Mouse (Mus musculus) CH12F3 (cell line): ENCODE results near the gene Rheb.
"Not testable (repeated sequence)": the region's sequence is repeated elsewhere in the genome, so short reads cannot be mapped to it uniquely, and the experiment has no call there.

ENCODE experiments used
- in situ Hi-C: fragments of 300-500 bp; cut with MboI; formaldehyde crosslinking; loops from 2 replicates; pipeline ENCODE4 v1.14.3; 2020; ENCODE audit warnings: low sequenced_read_pairs

Rheb gene

DNA sequence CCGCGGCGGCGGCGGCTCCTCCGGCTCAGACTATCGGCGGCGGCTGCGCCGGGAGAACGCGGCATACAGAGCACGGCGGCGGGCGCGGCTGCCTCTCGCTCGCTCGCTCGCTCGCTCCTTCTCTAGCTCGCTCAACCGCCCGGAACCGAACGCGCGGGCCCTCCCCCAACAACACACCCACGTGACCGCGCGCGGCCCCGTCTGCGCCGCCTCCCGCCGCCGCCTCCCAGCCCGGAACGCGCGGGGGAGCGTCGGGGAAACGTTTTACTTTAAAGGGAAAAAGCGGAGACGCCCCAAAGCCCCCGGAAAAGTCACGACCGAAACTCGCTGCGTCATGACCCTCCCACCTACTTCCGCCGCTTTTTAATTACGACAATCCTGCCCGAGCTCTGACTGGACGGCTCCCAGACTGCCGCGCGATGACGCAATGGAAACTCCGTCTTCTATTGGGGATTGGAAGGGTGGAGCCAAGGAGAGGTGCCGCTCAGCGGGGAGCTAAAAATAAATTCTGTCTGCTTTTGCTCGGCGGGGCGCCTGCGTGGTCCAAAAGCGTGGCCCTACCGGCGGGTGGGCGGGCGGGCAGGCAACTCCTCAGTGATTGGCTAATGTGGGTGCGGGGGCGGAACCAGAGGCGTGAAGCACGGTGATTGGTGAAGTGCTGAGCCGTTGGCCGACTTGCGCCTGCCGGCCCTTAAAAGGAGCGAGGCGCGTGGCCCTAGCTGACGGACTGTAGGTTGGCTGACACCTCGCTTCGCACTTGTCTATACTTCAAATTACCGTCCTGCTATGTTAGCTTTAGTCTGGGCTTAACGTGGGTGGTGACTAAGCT lies at the start of gene Rheb:
Gene Rheb (minus strand): TSS at position 351 of the 829 bp plus-strand sequence.
- in situ Hi-C loops: no loop called here

DNA sequence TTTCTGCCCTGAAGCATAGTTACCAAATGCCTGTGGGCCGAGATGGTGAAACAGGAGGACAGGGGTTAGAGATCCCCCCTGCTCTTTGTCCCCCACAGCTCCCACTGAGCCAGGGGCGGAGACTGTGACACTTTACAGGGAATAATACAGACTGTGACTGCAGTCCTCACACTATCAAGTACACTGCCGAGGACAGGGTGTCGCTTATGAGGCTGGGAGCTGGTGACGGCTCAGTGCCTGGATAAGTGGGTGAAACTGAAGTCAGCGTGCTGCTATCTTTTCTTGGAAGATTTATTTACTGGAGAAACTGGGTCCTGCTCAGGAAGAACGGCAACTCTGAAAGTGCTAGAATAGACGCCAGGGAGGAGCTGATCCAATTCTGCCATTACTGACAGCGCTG lies 47.4 kb upstream of the Rheb start:
- in situ Hi-C loops: no loop called here

DNA sequence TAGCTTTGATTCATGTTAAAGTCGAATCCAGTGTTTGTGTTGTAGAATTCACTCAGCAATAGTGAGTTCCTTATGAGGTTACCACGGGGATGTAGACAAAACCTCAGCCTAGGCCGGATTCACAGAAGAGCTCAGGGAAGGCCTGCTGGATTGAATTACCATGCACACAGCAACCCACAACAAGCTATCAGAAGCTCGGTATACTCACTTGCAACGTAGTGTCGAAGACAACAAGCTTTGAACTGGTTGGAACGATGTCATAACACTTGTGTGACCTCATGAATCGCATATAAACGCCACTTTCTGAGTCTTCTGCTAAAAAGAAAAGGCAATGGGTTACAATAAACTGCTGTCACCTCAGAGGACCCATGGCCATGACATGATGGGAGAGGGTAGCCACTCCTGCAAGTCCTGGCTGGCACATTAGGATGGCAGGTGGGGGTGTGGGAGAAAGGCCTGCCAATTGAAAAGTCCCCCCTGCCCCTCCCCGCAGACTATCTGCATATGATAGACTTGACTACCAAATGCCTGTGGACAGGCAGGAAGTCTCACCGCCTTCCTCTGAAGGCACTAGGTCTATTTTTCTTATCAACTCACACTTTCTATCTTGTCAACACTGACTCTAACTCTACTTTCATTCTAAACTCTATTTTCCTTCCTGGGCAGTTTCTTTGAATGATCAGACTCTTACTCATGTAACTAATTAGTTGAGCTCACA lies 46.6 kb upstream of the Rheb start:
- in situ Hi-C loops: no loop called here

DNA sequence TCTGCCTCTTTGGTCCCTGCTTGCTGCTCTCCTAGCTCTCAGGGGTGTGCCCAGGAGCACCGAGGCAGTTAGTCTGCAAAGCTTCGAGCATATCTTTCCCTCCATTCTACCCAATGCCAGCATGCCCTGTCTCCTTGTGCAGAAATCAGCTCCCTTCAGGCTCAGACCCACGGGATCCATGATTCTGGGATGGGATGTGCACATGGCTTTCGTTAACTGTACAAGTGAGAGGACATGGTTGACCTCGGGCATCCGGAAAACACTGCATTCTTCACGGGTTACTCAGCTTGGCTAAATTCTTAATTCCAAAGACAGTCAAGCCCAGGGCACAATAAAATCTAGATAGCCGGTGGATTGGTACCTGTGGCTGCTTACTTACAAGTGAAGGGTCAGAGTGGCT lies 44.8 kb upstream of the Rheb start:
- in situ Hi-C loops: no loop called here

DNA sequence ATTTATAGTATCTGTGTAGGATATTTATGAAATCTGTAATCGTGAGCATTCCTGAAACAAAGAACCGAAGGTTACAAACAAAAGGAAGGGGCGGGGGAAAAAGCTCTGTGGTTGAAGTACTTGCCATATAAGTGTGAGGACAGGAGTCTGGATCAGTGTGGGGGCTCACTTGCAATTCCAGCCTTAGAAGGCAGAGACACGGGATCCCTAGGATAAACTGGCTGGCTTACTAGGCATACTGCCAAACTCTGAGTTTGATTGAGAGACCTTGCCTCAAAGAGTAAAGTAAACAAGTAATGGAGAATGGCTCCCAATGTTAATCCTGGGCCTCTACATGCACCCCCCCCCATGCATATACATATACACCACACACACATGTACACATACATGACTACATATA lies 36.3 kb upstream of the Rheb start:
- in situ Hi-C loops: no loop called here

DNA sequence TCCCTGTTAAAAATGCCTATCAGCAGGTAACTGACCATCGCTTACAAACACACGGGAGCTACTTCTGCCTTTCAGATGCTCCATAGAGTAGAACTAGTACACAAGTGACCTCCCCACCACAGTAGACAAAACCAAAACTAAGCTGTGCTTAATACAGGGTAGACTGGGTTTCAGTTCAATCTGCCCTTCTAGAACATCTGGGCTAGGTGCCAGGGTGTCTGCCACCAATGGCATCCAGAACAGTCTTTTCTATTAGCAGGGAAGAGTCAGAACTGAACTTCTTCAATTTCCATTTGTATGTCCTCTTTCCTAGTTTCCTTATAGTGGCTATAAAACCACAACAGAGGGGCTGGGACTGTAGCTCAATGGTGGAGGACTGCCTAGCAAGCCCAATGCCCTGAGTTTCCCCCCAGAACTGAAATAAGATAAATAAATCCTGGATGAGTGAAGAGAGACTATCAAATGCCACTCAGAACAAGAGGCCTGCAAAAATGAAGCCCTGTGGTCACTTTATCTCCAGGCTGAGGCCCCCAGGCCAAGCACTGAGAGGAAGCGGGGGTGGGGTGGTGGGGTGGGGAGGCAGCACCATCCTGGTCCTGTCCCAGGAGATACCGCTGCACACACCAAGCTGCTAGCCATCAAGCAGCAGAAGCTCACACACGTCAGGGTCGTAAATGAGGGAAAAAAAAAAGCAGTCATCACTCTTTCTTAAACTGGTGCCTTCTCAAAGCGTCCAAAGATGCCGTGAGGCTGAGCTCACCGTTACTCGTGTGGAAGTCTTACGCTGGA lies 35.6 kb upstream of the Rheb start:
- in situ Hi-C loops: no loop called here

DNA sequence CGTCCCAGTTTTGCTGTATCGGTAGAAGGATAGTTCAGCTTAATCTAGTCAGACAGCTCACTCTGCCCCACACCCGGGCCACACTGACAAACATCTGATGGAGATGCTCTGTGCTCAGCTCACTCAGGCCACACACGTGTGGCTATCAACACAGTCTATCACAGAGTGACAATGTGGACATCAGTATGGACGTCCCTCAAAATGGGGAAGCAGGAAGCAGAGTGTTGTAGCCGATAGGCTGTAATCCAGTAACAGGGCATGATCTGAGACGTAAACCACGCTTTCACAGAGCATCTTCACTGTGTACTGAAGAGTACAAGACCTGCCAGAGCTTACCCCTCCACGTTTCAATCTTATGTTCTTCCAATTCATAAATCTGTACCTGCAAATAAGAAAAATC lies 34.2 kb upstream of the Rheb start:
- in situ Hi-C loops: no loop called here

DNA sequence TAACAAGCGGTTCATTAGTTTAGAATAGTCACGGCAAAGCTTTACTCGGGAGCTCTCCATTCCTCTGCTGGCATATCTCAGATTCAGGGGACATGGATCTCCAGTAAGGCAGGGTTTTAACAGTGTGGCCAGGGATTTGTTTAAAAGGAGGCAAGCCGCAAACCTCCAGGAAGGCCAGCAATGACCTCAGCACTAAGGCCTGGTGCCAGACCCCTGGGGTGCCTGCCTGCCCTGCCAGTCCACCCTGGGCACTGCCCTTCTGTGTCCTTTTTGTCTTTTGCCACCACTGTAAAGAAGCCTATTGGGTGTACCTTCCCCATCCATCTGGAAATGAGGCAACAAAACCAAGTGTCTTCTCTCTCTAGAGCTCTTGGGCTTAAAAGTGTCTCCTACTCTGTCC lies 31.7 kb upstream of the Rheb start:
- in situ Hi-C loops: no loop called here

DNA sequence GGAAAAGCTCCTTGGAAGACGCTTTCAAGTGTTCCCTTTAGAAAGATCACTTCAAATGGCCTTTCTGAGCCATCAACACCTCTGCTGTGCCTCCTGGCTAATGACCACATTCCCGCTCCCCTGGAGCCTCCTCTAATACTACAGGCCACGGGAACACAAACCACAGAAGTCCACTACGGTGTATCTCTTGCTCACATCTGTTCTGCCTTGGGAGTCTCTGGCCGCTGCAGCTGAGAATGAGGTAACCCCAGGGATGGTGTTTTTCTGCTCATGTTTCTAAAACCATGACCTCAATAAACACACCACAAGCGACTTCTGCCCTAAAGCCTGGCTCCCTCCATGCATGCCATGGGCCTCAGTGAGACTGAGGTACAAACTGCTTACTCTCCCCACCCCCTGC lies 30.8 kb upstream of the Rheb start:
- in situ Hi-C loops: no loop called here

DNA sequence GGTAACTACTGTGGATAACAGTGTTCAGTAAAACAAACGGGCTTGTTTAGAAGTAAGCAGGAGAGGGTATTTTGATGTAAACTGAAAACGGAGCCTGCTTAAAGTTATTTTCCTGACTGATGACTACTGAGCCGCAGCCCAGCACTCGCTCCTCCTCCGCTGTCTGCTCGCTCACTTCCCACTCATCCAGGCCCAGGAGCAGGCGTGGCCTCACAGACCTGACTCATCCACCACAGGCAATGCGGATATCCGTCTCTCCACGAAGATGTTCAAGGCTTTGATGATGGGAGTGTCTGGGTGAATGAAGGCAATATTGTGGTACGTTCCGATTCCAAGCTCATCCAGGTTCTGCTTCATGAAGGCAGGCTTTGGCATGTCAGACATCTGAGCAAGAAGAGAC lies 28.9 kb upstream of the Rheb start:
- in situ Hi-C loops: no loop called here

DNA sequence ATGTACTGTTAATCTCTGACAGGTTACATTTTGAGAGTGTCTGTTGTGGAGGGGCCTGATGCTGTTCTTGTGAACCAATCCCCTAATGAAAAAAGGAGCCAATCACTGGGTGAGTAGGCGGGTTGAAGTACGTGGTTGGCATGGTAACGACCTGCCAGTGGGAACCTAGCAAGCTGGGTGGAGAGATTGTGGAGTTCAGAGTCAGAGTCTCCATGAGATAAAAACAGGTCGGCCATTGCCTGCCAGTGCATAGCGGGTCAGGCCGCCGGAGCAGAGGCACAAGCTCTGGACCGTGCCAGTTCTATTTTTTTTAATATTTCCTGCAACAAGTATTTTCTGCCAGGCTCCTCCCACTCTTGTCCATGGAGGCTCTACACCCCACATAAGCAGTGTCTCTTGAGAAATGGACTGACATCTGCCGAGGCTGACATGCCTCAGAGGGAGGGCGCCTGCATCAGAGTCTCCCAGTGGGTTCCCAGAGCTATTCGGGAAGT lies 27.4 kb upstream of the Rheb start:
- in situ Hi-C loops: no loop called here

DNA sequence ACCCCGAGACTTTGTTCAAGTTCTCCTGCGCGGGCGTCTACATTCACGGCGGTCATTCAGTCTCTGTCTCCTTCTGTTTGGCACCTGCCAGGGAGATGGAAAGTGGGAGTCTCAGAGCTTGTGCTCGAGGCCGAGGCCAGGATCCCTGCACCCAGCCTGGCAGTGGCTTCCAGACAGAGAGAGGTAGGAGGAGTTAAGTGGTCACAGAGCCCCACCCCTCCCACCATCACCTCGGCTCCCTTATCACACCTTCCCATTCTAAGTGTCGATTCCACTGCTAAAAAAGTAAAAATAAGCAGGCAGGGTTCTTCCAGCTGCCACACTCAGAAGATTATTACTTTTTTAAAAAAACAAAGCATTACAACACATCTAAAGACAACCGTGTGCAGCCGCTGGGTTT lies 21.4 kb upstream of the Rheb start:
- in situ Hi-C loops: no loop called here

DNA sequence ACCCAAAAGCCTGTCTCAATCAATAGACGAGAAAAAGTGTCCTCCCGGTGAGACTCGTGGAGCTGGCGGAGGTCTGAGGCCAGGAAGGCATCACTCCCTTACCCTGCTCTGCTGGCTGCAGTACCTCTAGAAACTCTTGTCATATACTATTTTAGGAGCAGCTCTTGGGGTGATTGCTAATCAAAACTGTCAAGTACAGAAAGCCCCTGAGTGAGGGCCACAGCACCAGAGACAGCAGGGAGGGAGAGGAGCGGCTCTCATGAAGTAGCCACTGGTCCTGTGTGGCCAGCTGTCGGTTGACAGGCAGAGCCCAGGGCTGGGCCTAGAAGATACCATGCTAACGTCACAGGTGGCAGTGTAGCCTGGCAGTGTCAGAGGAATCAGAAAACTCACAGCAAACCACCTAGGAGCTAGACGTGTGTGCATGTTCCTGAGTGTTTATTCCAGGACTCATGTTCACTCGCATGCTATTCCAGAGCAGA lies 19.1 kb upstream of the Rheb start:
- in situ Hi-C loops: no loop called here

DNA sequence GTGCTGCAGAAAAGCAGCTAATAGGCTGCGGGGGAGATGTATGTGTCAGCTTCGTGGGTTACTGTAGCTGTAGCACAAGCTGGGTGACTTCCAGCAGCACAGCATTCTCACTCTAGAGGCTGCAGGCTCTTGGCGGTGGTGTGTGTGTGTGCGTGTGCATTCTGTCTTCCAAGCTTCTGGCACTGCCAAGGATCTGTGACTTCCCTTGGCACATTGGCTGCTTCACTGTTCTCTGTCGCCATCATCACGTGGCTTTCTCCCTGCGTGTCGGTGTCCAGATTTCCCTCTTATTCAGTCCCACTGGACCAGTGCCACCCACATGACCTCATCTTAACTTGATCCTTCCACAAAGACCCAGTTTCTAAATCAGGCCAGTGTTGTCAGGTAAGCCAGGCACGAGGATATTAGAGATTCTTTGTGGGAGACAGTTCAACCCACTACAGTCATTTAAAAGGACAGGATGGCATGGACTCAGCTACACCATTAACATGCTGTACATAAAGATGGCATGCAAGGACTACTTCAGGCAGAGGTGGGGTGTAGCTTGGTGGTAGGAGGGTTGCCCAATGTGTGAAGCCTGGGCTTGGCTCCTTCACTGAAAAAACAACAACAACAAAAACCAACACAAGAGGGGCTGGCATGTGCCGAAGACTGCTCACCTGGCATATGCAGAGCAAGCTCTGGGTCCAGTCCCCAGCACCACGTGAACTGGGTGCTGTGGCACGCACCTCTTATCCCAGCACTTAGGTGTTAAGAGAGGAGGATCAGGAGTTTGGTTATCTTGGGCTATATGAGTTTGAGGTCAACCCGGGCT lies 18.4 kb upstream of the Rheb start:
- in situ Hi-C loops: no loop called here

DNA sequence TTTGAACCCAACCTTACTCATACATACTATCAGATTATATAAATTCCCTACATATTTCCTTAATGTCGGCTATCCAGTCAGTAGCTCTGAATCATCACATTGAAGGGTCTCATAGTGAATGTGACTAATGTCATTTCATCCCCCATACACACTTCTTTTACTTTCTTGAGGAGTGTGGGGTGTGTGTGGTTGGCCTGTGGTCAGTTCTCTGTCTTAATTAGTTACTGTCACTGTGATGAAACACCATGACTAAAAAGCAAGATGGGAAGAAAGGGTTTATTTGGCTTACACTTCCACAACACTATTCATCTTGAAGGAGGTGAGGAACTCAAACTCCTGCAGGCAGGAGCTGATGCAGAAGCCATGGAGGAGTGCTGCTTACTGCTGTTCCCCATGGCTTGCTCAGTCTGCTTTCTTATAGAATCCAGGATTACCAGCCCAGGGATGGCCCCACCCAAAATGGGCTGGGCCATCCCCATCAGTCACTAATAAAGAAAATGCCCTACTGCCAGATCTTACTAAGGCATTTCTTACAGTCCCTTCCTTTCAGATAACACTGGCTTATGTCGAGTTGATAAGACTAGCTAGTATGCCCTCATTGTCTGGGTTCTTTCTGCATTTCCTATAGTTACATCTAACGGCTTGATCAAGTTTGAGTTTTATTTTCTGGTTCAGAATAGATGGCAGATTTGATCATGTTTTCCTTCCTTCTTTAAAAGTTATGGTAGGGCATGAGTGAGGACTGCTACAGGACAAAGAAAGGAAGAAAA lies 17.5 kb upstream of the Rheb start:
- in situ Hi-C loops: no loop called here

DNA sequence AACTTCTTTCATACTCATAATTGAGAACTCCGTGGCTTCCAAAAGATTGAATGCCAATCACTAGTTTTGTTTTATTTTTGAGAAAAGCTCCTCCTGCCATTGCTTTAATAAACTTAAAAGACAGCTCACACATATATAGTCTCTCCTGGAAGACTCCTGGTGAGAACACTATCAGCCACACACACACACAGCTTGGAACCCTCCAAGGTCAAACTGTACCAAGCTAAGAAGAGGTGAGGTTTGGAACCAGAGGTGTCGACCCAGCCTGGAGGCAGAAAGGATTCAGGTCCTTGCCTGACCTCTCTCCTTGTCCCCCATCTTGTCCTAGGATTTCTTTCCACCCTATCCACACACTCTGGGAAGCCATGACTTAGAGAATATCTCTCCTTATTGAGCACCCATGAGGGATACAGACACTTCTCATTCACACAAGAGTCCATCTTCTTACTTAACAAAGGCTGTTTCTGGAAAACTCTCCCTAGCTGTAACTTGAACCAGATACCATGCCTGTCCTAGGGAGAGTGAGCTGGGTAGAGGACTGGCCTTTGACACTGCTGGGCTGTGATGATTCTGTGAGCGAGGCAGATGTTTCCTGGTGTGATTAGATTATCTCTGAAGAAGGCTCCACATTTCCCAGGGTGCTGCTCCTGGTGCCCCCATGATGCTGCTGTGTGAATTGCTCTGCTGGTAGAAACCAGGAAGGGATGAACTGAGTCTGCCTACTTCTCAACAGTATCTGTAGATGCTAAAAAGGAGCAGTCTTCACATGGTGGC lies 12.6 kb upstream of the Rheb start:
- in situ Hi-C loops: no loop called here

DNA sequence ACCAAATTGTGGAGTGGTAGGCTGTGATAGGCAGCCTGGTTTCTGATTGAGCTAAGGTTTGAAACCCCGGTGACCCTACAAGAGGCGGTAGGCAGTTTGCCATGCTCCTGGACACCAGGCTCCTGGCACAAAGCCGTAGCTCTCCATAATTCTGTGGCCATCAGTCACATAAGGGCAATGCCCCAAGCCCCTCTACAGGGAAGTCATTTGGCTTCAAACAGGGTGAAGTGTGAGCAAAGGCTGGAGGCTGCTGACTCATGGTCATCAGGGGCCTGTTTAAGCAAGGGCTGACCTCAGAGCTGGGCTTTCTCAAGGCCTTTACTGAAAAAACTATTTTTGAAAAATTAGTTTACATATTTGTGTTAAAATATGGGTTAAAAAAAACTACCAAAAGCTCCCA lies 11.8 kb upstream of the Rheb start:
- in situ Hi-C loops: no loop called here

DNA sequence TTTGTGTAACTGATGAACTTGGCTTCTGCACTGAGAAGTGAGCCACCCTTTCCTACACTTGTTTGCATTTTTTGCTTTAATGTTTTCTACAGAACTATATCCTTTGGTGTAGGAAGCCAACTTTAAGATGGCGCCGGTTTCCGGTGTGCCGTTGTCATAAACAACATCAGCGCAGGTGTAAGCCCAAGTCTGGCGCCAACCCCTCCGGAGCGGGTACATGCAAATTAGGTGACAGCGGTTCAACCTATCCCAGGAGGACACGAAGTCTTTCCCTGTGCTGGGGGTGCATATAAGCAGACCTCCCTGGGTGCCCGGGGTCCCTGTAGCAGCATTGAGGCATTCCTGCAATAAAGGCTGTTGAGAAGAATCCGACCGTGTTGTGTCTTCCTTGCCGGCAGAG lies 5.8 kb upstream of the Rheb start:
- in situ Hi-C loops: not testable (repeated sequence)

DNA sequence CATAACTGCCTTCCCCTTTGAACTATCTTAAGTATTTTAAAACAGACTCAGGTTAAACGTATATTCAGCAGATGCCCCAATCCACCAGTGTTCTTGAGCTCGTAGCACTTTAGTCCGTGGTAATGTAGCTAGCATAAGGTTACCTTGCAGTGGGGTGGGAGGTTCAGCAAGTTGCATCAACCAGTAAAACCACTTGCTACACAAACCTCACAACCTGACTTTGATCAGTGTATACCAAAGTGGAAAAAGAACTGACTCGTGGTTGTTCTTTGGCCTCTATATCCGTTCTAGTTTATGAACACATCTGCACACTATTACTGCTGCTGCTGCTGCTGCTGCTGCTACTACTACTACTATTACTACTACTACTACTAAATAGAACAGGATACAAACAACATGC lies 1.4 kb upstream of the Rheb start:
- in situ Hi-C loops: no loop called here
